Mouse (Mus musculus): ENCODE measurements at regions not wholly inside any gene's neighbourhood (a gene's known extent, or its start where the extent isn't known, plus 50 kb on each side); places are given as distances from the start of the nearest gene placed in this dataset.

GRCm38 (mm10) chr4:55781329-55781847 lies 249.1 kb upstream of the Klf4 start:
- TF ChIP-seq NANOG (IDR thresholded peaks at IDR 0.05; ENCODE audit: borderline replicate concordance, low read length) (no peak), CTCF (conservative IDR thresholded peaks at IDR 0.05; ENCODE audit: low read length) (no peak), POU5F1 (IDR thresholded peaks at IDR 0.05; ENCODE audit: borderline replicate concordance, low read length) (no peak)
- Histone ChIP-seq H3K9me3 (ENCODE audit: low read length) (no peaks in the 10 kb centered on the region), H3K36me3 (ENCODE audit: insufficient read depth, low read length) (no peaks in the 10 kb centered on the region), H3K4me3 (replicated peaks; ENCODE audit: low read length) (no peak overlapping the region), H3K4me1 (replicated peaks; ENCODE audit: low read depth, low read length) (no peaks in the 10 kb centered on the region), H3K27me3 (ENCODE audit: insufficient read depth, low read length) (no peaks in the 10 kb centered on the region)

- TF ChIP-seq NANOG (IDR thresholded peaks at IDR 0.05; ENCODE audit: borderline replicate concordance, low read length), result no peak
- Histone ChIP-seq H3K27me3 (ENCODE audit: insufficient read depth, low read length) (no peaks in the 10 kb centered on the region), H3K9me3 (ENCODE audit: low read length) (no peaks in the 10 kb centered on the region), H3K4me1 (replicated peaks; ENCODE audit: low read depth, low read length) (no peaks in the 10 kb centered on the region), H3K36me3 (ENCODE audit: insufficient read depth, low read length) (no peaks in the 10 kb centered on the region), H3K4me3 (replicated peaks; ENCODE audit: low read length) (no peak overlapping the region)
These were observed 247.3 kb upstream of the Klf4 start for GRCm38 (mm10) chr4:55779581-55779980.

- Histone ChIP-seq H3K36me3 (ENCODE audit: insufficient read depth, low read length) (no peaks in the 10 kb centered on the region), H3K9me3 (ENCODE audit: low read length) (no peaks in the 10 kb centered on the region), H3K4me1 (replicated peaks; ENCODE audit: low read depth, low read length) (no peaks in the 10 kb centered on the region), H3K27me3 (ENCODE audit: insufficient read depth, low read length) (no peaks in the 10 kb centered on the region), H3K4me3 (replicated peaks; ENCODE audit: low read length) (no peak overlapping the region)
- TF ChIP-seq CTCF (conservative IDR thresholded peaks at IDR 0.05; ENCODE audit: low read length), result no peak
These were observed 243.6 kb upstream of the Klf4 start for GRCm38 (mm10) chr4:55775858-55776257.

GRCm38 (mm10) chr4:55774571-55774970 lies 242.3 kb upstream of the Klf4 start:
- TF ChIP-seq POU5F1 (IDR thresholded peaks at IDR 0.05; ENCODE audit: borderline replicate concordance, low read length) (no peak), NANOG (IDR thresholded peaks at IDR 0.05; ENCODE audit: borderline replicate concordance, low read length) (no peak), CTCF (conservative IDR thresholded peaks at IDR 0.05; ENCODE audit: low read length) (no peak)
- H3K36me3 ChIP-seq (ENCODE audit: insufficient read depth, low read length), result no peaks in the 10 kb centered on the region
- H3K27me3 ChIP-seq (ENCODE audit: insufficient read depth, low read length), result no peaks in the 10 kb centered on the region
- no peaks in the 10 kb centered on the region for H3K4me1 ChIP-seq (replicated peaks; ENCODE audit: low read depth, low read length)
- H3K9me3 ChIP-seq (ENCODE audit: low read length), result no peaks in the 10 kb centered on the region
- H3K4me3 ChIP-seq (replicated peaks; ENCODE audit: low read length), result no peak overlapping the region

- no peaks in the 10 kb centered on the region for H3K4me1 ChIP-seq (replicated peaks; ENCODE audit: low read depth, low read length)
- no peaks in the 10 kb centered on the region for H3K9me3 ChIP-seq (ENCODE audit: low read length)
- no peak for TF ChIP-seq CTCF (conservative IDR thresholded peaks at IDR 0.05; ENCODE audit: low read length)
- TF ChIP-seq NANOG (IDR thresholded peaks at IDR 0.05; ENCODE audit: borderline replicate concordance, low read length), result no peak
- no peak for TF ChIP-seq POU5F1 (IDR thresholded peaks at IDR 0.05; ENCODE audit: borderline replicate concordance, low read length)
- H3K36me3 ChIP-seq (ENCODE audit: insufficient read depth, low read length), result no peaks in the 10 kb centered on the region
- no peak overlapping the region for H3K4me3 ChIP-seq (replicated peaks; ENCODE audit: low read length)
- no peaks in the 10 kb centered on the region for H3K27me3 ChIP-seq (ENCODE audit: insufficient read depth, low read length)
These were observed 237.4 kb upstream of the Klf4 start for GRCm38 (mm10) chr4:55769656-55770055.

- TF ChIP-seq CTCF (conservative IDR thresholded peaks at IDR 0.05; ENCODE audit: low read length) (no peak), POU5F1 (IDR thresholded peaks at IDR 0.05; ENCODE audit: borderline replicate concordance, low read length) (no peak), NANOG (IDR thresholded peaks at IDR 0.05; ENCODE audit: borderline replicate concordance, low read length) (no peak)
- Histone ChIP-seq H3K9me3 (ENCODE audit: low read length) (no peaks in the 10 kb centered on the region), H3K36me3 (ENCODE audit: insufficient read depth, low read length) (no peaks in the 10 kb centered on the region), H3K4me3 (replicated peaks; ENCODE audit: low read length) (no peak overlapping the region), H3K4me1 (replicated peaks; ENCODE audit: low read depth, low read length) (no peaks in the 10 kb centered on the region), H3K27me3 (ENCODE audit: insufficient read depth, low read length) (no peaks in the 10 kb centered on the region)
These were observed 236.1 kb upstream of the Klf4 start for GRCm38 (mm10) chr4:55768325-55768724.

GRCm38 (mm10) chr4:55767133-55767532 lies 234.9 kb upstream of the Klf4 start:
- TF ChIP-seq CTCF (conservative IDR thresholded peaks at IDR 0.05; ENCODE audit: low read length) (no peak), NANOG (IDR thresholded peaks at IDR 0.05; ENCODE audit: borderline replicate concordance, low read length) (no peak), POU5F1 (IDR thresholded peaks at IDR 0.05; ENCODE audit: borderline replicate concordance, low read length) (no peak)
- Histone ChIP-seq H3K27me3 (ENCODE audit: insufficient read depth, low read length) (no peaks in the 10 kb centered on the region), H3K36me3 (ENCODE audit: insufficient read depth, low read length) (no peaks in the 10 kb centered on the region), H3K4me3 (replicated peaks; ENCODE audit: low read length) (no peak overlapping the region), H3K9me3 (ENCODE audit: low read length) (no peaks in the 10 kb centered on the region), H3K4me1 (replicated peaks; ENCODE audit: low read depth, low read length) (no peaks in the 10 kb centered on the region)

GRCm38 (mm10) chr4:55765780-55766179 lies 233.5 kb upstream of the Klf4 start:
- TF ChIP-seq CTCF (conservative IDR thresholded peaks at IDR 0.05; ENCODE audit: low read length) (no peak), POU5F1 (IDR thresholded peaks at IDR 0.05; ENCODE audit: borderline replicate concordance, low read length) (no peak)
- Histone ChIP-seq H3K9me3 (ENCODE audit: low read length) (no peaks in the 10 kb centered on the region), H3K4me3 (replicated peaks; ENCODE audit: low read length) (no peak overlapping the region)

GRCm38 (mm10) chr4:55763112-55763511 lies 230.8 kb upstream of the Klf4 start:
- TF ChIP-seq CTCF (conservative IDR thresholded peaks at IDR 0.05; ENCODE audit: low read length), result no peak
- no peak for TF ChIP-seq NANOG (IDR thresholded peaks at IDR 0.05; ENCODE audit: borderline replicate concordance, low read length)
- TF ChIP-seq POU5F1 (IDR thresholded peaks at IDR 0.05; ENCODE audit: borderline replicate concordance, low read length), result no peak
- Histone ChIP-seq H3K27me3 (ENCODE audit: insufficient read depth, low read length) (no peaks in the 10 kb centered on the region), H3K36me3 (ENCODE audit: insufficient read depth, low read length) (no peaks in the 10 kb centered on the region), H3K9me3 (ENCODE audit: low read length) (no peaks in the 10 kb centered on the region), H3K4me3 (replicated peaks; ENCODE audit: low read length) (no peak overlapping the region), H3K4me1 (replicated peaks; ENCODE audit: low read depth, low read length) (no peaks in the 10 kb centered on the region)

More at GRCm38 (mm10) chr4:55765780-55766179, 233.5 kb upstream of the Klf4 start:
- Histone ChIP-seq H3K36me3 (ENCODE audit: insufficient read depth, low read length) (no peaks in the 10 kb centered on the region), H3K4me1 (replicated peaks; ENCODE audit: low read depth, low read length) (no peaks in the 10 kb centered on the region), H3K27me3 (ENCODE audit: insufficient read depth, low read length) (no peaks in the 10 kb centered on the region)

Measured in E14TG2a.4 (cell line).